Mouse (Mus musculus): Measurements from ENCODE around the gene BC030499. TPM values are rescaled to one million over a fixed set of nuclear protein-coding genes. Genes with fewer than 3 reads are reported as not detected.

Gene BC030499
- total and polyA plus RNA-seq, 2 experiments from 2014 or later: 0.19 to 0.22 TPM

GRCm38 (mm10) chr11:78289146-78289763 is 1.4 kb upstream of the BC030499 start:
- WGBS: 86% methylated on average over 7 of the region's 7 CpGs
- no peaks in the 10 kb centered on the region for H3K9me3 ChIP-seq (replicated peaks; ENCODE audit: control insufficient read depth, low read length)

DNA sequence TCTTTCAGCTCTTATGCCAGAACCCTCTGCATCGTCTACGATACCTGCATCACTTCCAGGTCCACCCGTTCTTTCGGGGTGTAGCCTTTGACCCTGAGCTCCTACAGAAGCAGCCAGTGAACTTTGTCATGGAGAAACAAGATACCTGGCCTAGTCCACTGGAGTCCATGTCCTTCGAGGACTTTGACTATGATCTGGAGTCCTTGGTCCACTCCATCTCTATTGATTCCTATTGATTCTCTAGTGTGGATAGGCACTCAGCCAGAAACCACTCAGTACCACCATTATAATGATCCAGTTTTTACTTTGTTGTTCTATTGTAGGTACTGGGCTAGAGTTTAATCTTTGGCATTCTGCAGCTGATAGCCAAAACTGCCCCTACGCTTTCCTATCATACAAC is 3.9 kb downstream of the BC030499 start:
- TF ChIP-seq CTCF (IDR thresholded peaks at IDR 0.05; ENCODE audit: low read depth) (no peak), EP300 (IDR thresholded peaks at IDR 0.05; ENCODE audit: low read depth) (no peak)
- ATAC-seq (ENCODE audit: insufficient read depth, low read depth): no peak
- Histone ChIP-seq H3K9ac (replicated peaks; ENCODE audit: low read depth, low read length) (no peak overlapping the region), H3K27me3 (ENCODE audit: control insufficient read depth, insufficient read depth, low read length) (no peaks in the 10 kb centered on the region), H3K9me3 (replicated peaks; ENCODE audit: control insufficient read depth, low read length) (no peaks in the 10 kb centered on the region), H3K4me3 (ENCODE audit: low read depth, low read length) (no peak overlapping the region), H3K27ac (ENCODE audit: low read depth) (no peak overlapping the region), H3K4me1 (ENCODE audit: control insufficient read depth, insufficient read depth) (no peaks in the 10 kb centered on the region), H3K36me3 (replicated peaks; ENCODE audit: control insufficient read depth, insufficient read depth, low read length) (peaks cover 34% of the 10 kb centered on the region), H3K4me2 (ENCODE audit: low read depth, low read length) (no peak overlapping the region)
- 91% methylated on average over 6 of the region's 6 CpGs for WGBS
- DNase-seq (ENCODE audit: low spot score): no peak

More at GRCm38 (mm10) chr11:78289146-78289763, 1.4 kb upstream of the BC030499 start:
- H3K27ac ChIP-seq (ENCODE audit: low read depth): no peak overlapping the region
- H3K4me3 ChIP-seq (ENCODE audit: low read depth, low read length): no peak overlapping the region
- peaks cover 85% of the 10 kb centered on the region for H3K36me3 ChIP-seq (replicated peaks; ENCODE audit: control insufficient read depth, insufficient read depth, low read length)
- no peaks in the 10 kb centered on the region for H3K27me3 ChIP-seq (ENCODE audit: control insufficient read depth, insufficient read depth, low read length)
- TF ChIP-seq CTCF (IDR thresholded peaks at IDR 0.05; ENCODE audit: low read depth) (no peak), EP300 (IDR thresholded peaks at IDR 0.05; ENCODE audit: low read depth) (no peak)
- no peak overlapping the region for H3K4me2 ChIP-seq (ENCODE audit: low read depth, low read length)
- DNase-seq (ENCODE audit: low spot score): no peak
- ATAC-seq (ENCODE audit: insufficient read depth, low read depth): no peak
- H3K9ac ChIP-seq (replicated peaks; ENCODE audit: low read depth, low read length): no peak overlapping the region
- H3K4me1 ChIP-seq (ENCODE audit: control insufficient read depth, insufficient read depth): no peaks in the 10 kb centered on the region

- Histone ChIP-seq H3K9ac (replicated peaks; ENCODE audit: low read depth, low read length) (0 out of 2 replicates have a peak overlapping the region, but pooled peaks have one; percentile 28), H3K27me3 (ENCODE audit: control insufficient read depth, insufficient read depth, low read length) (no peaks in the 10 kb centered on the region), H3K9me3 (replicated peaks; ENCODE audit: control insufficient read depth, low read length) (no peaks in the 10 kb centered on the region), H3K4me2 (ENCODE audit: low read depth, low read length) (peak overlapping the region; percentile 96), H3K4me3 (ENCODE audit: low read depth, low read length) (peak overlapping the region; percentile 87), H3K4me1 (ENCODE audit: control insufficient read depth, insufficient read depth) (0 out of 2 replicates have a peak, but pooled peaks cover 8% of the 10 kb centered on the region), H3K27ac (ENCODE audit: low read depth) (no peak overlapping the region), H3K36me3 (replicated peaks; ENCODE audit: control insufficient read depth, insufficient read depth, low read length) (peaks cover 20% of the 10 kb centered on the region)
- TF ChIP-seq CTCF (IDR thresholded peaks at IDR 0.05; ENCODE audit: low read depth) (no peak), EP300 (IDR thresholded peaks at IDR 0.05; ENCODE audit: low read depth) (no peak)
- WGBS: 65% methylated on average over 7 of the region's 7 CpGs
- ATAC-seq (ENCODE audit: insufficient read depth, low read depth): peak; percentile 15; the same call in 1 of the 2 replicates
- no peak for DNase-seq (ENCODE audit: low spot score)
Measured at GRCm38 (mm10) chr11:78300917-78301316, 10.3 kb downstream of the BC030499 start.

DNA sequence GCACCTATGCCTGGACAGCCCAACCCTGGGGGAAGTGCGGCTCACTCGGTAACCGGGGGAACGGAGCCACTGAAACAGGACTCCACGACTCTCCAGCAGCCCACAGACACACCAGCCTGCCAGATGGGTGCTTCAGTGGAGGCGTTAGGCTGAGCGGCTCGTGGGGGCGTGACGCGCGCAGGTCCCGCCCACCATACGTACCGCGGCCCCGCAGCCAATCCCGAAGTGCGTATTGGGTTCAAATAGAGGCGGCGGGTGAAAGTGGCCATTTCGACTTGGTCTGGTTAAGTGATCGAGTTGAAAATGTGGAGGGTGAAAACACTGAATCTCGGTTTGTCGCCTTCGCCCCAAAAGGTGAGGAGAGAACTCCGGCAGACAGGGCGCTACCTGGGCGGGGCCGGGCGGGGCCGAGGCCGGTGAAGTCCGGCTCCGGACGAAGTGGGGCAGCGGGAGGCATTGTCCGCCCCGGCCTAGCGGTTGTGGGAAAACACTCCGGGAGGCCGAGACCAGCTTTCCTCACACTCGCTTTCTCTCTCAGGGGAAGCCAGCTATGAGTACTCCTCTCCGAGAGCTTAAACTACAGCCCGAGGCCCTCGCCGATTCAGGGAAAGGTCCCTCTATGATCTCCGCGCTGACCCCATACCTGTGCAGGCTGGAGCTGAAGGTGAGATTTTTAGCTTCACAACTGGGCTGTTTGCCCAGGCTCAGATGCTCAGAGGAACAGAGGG is 10.9 kb downstream of the BC030499 start, which contains the start of gene Spag5:
Gene Spag5, plus strand, starts transcription at position 173 of the 728 bp plus-strand sequence.
- peak within 1 kb of the TSS; percentile 87 for H3K4me3 ChIP-seq (ENCODE audit: low read depth, low read length)
- H3K9me3 ChIP-seq (replicated peaks; ENCODE audit: control insufficient read depth, low read length): no peaks in the 10 kb centered on the region
- H3K27ac ChIP-seq (ENCODE audit: low read depth): peak within 1 kb of the TSS; percentile 74
- H3K36me3 ChIP-seq (replicated peaks; ENCODE audit: control insufficient read depth, insufficient read depth, low read length): peaks cover 21% of the 10 kb centered on the region
- peak within 1 kb of the TSS; percentile 96 for H3K4me2 ChIP-seq (ENCODE audit: low read depth, low read length)
- under 1% methylated on average over 49 of the region's 49 CpGs for WGBS
- H3K4me1 ChIP-seq (ENCODE audit: control insufficient read depth, insufficient read depth): 0 out of 2 replicates have a peak, but pooled peaks cover 8% of the 10 kb centered on the region
- ATAC-seq (ENCODE audit: insufficient read depth, low read depth) (peak; percentile 100), DNase-seq (ENCODE audit: low spot score) (peak; percentile 90)
- H3K9ac ChIP-seq (replicated peaks; ENCODE audit: low read depth, low read length): peak within 1 kb of the TSS; percentile 73
- H3K27me3 ChIP-seq (ENCODE audit: control insufficient read depth, insufficient read depth, low read length): no peaks in the 10 kb centered on the region
- TF ChIP-seq CTCF (IDR thresholded peaks at IDR 0.05; ENCODE audit: low read depth) (no peak), EP300 (IDR thresholded peaks at IDR 0.05; ENCODE audit: low read depth) (no peak)

- peaks cover 44% of the 10 kb centered on the region for H3K36me3 ChIP-seq (replicated peaks; ENCODE audit: control insufficient read depth, insufficient read depth, low read length)
- TF ChIP-seq CTCF (IDR thresholded peaks at IDR 0.05; ENCODE audit: low read depth) (no peak), EP300 (IDR thresholded peaks at IDR 0.05; ENCODE audit: low read depth) (no peak)
- H3K4me2 ChIP-seq (ENCODE audit: low read depth, low read length): no peak overlapping the region
- no peak overlapping the region for H3K9ac ChIP-seq (replicated peaks; ENCODE audit: low read depth, low read length)
- no peak overlapping the region for H3K4me3 ChIP-seq (ENCODE audit: low read depth, low read length)
- H3K27me3 ChIP-seq (ENCODE audit: control insufficient read depth, insufficient read depth, low read length): no peaks in the 10 kb centered on the region
- no peak for DNase-seq (ENCODE audit: low spot score)
- no peak for ATAC-seq (ENCODE audit: insufficient read depth, low read depth)
- H3K9me3 ChIP-seq (replicated peaks; ENCODE audit: control insufficient read depth, low read length): no peaks in the 10 kb centered on the region
- 77% methylated on average over 4 of the region's 4 CpGs for WGBS
- H3K4me1 ChIP-seq (ENCODE audit: control insufficient read depth, insufficient read depth): 0 out of 2 replicates have a peak, but pooled peaks cover 8% of the 10 kb centered on the region
- H3K27ac ChIP-seq (ENCODE audit: low read depth): no peak overlapping the region
Measured at GRCm38 (mm10) chr11:78305272-78305671, 14.6 kb downstream of the BC030499 start.
